Mouse (Mus musculus) heart, embryonic 15.5 days (tissue): ENCODE data around the gene Bcar1. TPM values are rescaled to one million over a fixed set of nuclear protein-coding genes. Genes with fewer than 3 reads are reported as not detected.

Experiments
- ATAC-seq: fragments of 200-750 bp; cut with Nextera tagmentation; replicated peaks from 2 replicates; pipeline ENCODE4 v1.8.0; 2017; ENCODE audit warnings: low read depth, moderate TSS enrichment; ENCODE audit not compliant: insufficient number of reproducible peaks, insufficient read depth, low FRiP score
- H3K27ac ChIP-seq: fragments of 300-500 bp; sonication (generic); 2 replicates; pipeline ENCODE4 v1.5.1; 2015; ENCODE audit warnings: mild to moderate bottlenecking, inconsistent platforms
- H3K27me3 ChIP-seq: fragments of 300-500 bp; sonication (generic); 2 replicates; pipeline ENCODE4 v1.6.1; 2015; ENCODE audit warnings: inconsistent platforms
- H3K36me3 ChIP-seq: fragments of 300-500 bp; sonication (generic); 2 replicates; pipeline ENCODE4 v1.6.1; 2015; ENCODE audit warnings: mild to moderate bottlenecking, inconsistent platforms
- H3K4me1 ChIP-seq: fragments of 300-500 bp; sonication (generic); replicated peaks from 2 replicates; pipeline ENCODE4 v1.6.1; 2015; ENCODE audit warnings: inconsistent platforms
- H3K4me2 ChIP-seq: fragments of 300-500 bp; sonication (generic); 2 replicates; pipeline ENCODE4 v1.6.1; 2015; ENCODE audit warnings: inconsistent platforms, mild to moderate bottlenecking, moderate library complexity
- H3K4me3 ChIP-seq: fragments of 300-500 bp; sonication (generic); 2 replicates; pipeline ENCODE4 v1.5.1; 2015; ENCODE audit warnings: mild to moderate bottlenecking, inconsistent platforms
- H3K9ac ChIP-seq: fragments of 300-500 bp; sonication (generic); 2 replicates; pipeline ENCODE4 v1.6.1; 2015; ENCODE audit warnings: mild to moderate bottlenecking, inconsistent platforms
- H3K9me3 ChIP-seq: fragments of 300-500 bp; sonication (generic); replicated peaks from 2 replicates; pipeline ENCODE4 v1.6.1; 2016; ENCODE audit warnings: inconsistent platforms
- WGBS: fragments of 180-500 bp; shearing (Covaris S2); methylation state at CpG from one replicate; pipeline ENCODE4 v1.1.7; 2015; ENCODE audit warnings: mixed read lengths; 5-methylcytosine and 5-hydroxymethylcytosine counted together
- polyA plus RNA-seq: library from polyadenylated mRNA; unstranded; fragments of >200 nt; fragmentation: Nextera tagmentation; extraction: Ambion mirVana; gene quantifications from 2 replicates; pipeline ENCODE4 v1.2.1, GENCODE M21; 2015

Bcar1 gene
- polyA plus RNA-seq, 1 experiment from 2014 or later = 40.1 TPM

GRCm38 (mm10) chr8:111699035-111699434 is 44.6 kb downstream of the Bcar1 start:
- 24% methylated on average over 1 of the region's 1 CpGs for WGBS
- Histone ChIP-seq H3K4me3 (no peak overlapping the region), H3K27me3 (no peaks in the 10 kb centered on the region), H3K36me3 (no peaks in the 10 kb centered on the region), H3K27ac (no peak overlapping the region), H3K4me2 (no peak overlapping the region), H3K9me3 (no peaks in the 10 kb centered on the region), H3K4me1 (peaks cover 7% of the 10 kb centered on the region), H3K9ac (no peak overlapping the region)
- ATAC-seq = no peak

- no peak overlapping the region for H3K9ac ChIP-seq
- WGBS = 78% methylated on average over 10 of the region's 10 CpGs
- no peak overlapping the region for H3K4me3 ChIP-seq
- H3K4me2 ChIP-seq = no peak overlapping the region
- H3K4me1 ChIP-seq = peaks cover 9% of the 10 kb centered on the region
- no peak overlapping the region for H3K27ac ChIP-seq
- no peaks in the 10 kb centered on the region for H3K27me3 ChIP-seq
- no peak for ATAC-seq
- no peaks in the 10 kb centered on the region for H3K36me3 ChIP-seq
- no peaks in the 10 kb centered on the region for H3K9me3 ChIP-seq
Measured at GRCm38 (mm10) chr8:111697655-111698054, 46.0 kb downstream of the Bcar1 start.

- Histone ChIP-seq H3K4me3 (no peak overlapping the region), H3K27ac (no peak overlapping the region), H3K4me1 (peaks cover 9% of the 10 kb centered on the region), H3K9me3 (no peaks in the 10 kb centered on the region), H3K27me3 (no peaks in the 10 kb centered on the region), H3K36me3 (no peaks in the 10 kb centered on the region), H3K9ac (no peak overlapping the region), H3K4me2 (no peak overlapping the region)
- ATAC-seq = no peak
- WGBS = 39% methylated on average over 7 of the region's 7 CpGs
Measured at GRCm38 (mm10) chr8:111695441-111695840, 48.2 kb downstream of the Bcar1 start.

- no peak overlapping the region for H3K9ac ChIP-seq
- H3K36me3 ChIP-seq = no peaks in the 10 kb centered on the region
- H3K9me3 ChIP-seq = no peaks in the 10 kb centered on the region
- no peaks in the 10 kb centered on the region for H3K27me3 ChIP-seq
- H3K4me1 ChIP-seq = peaks cover 9% of the 10 kb centered on the region
- 51% methylated on average over 6 of the region's 6 CpGs for WGBS
- no peak for ATAC-seq
- no peak overlapping the region for H3K27ac ChIP-seq
- H3K4me2 ChIP-seq = no peak overlapping the region
- H3K4me3 ChIP-seq = no peak overlapping the region
Measured at GRCm38 (mm10) chr8:111693261-111693741, 50.3 kb downstream of the Bcar1 start.

GRCm38 (mm10) chr8:111690960-111691445 is 52.6 kb downstream of the Bcar1 start, which contains the start of gene Ctrb1:
Gene Ctrb1 (minus strand): TSS chr8:111691010.
- H3K4me1 ChIP-seq = peaks cover 9% of the 10 kb centered on the region
- ATAC-seq = no peak
- no peaks in the 10 kb centered on the region for H3K9me3 ChIP-seq
- no peak within 1 kb of the TSS for H3K4me2 ChIP-seq
- no peaks in the 10 kb centered on the region for H3K36me3 ChIP-seq
- WGBS = 89% methylated on average over 2 of the region's 2 CpGs
- no peak within 1 kb of the TSS for H3K27ac ChIP-seq
- H3K9ac ChIP-seq = no peak within 1 kb of the TSS
- H3K27me3 ChIP-seq = no peaks in the 10 kb centered on the region
- H3K4me3 ChIP-seq = no peak within 1 kb of the TSS

- Histone ChIP-seq H3K36me3 (no peaks in the 10 kb centered on the region), H3K27ac (no peak overlapping the region), H3K9ac (no peak overlapping the region), H3K4me2 (no peak overlapping the region), H3K9me3 (no peaks in the 10 kb centered on the region), H3K27me3 (no peaks in the 10 kb centered on the region), H3K4me3 (no peak overlapping the region), H3K4me1 (no peaks in the 10 kb centered on the region)
- ATAC-seq = no peak
- WGBS = 78% methylated on average over 13 of the region's 13 CpGs
Measured at GRCm38 (mm10) chr8:111686881-111687280, 56.7 kb downstream of the Bcar1 start.

- H3K4me2 ChIP-seq = no peak overlapping the region
- WGBS = 22% methylated on average over 9 of the region's 9 CpGs
- H3K36me3 ChIP-seq = no peaks in the 10 kb centered on the region
- no peak overlapping the region for H3K4me3 ChIP-seq
- no peak overlapping the region for H3K9ac ChIP-seq
- H3K27me3 ChIP-seq = no peaks in the 10 kb centered on the region
- no peaks in the 10 kb centered on the region for H3K4me1 ChIP-seq
- H3K27ac ChIP-seq = no peak overlapping the region
- H3K9me3 ChIP-seq = no peaks in the 10 kb centered on the region
- no peak for ATAC-seq
Measured at GRCm38 (mm10) chr8:111682521-111682920, 61.1 kb downstream of the Bcar1 start.

- ATAC-seq = no peak
- 62% methylated on average over 11 of the region's 11 CpGs for WGBS
Measured at GRCm38 (mm10) chr8:111681153-111681552, 62.5 kb downstream of the Bcar1 start.

GRCm38 (mm10) chr8:111680423-111681028 is 63.1 kb downstream of the Bcar1 start:
- Histone ChIP-seq H3K9ac (no peak overlapping the region), H3K9me3 (no peaks in the 10 kb centered on the region), H3K36me3 (no peaks in the 10 kb centered on the region), H3K4me3 (no peak overlapping the region), H3K27me3 (no peaks in the 10 kb centered on the region), H3K27ac (no peak overlapping the region), H3K4me2 (0 out of 2 replicates have a peak overlapping the region, but pooled peaks have one; percentile 15), H3K4me1 (no peaks in the 10 kb centered on the region)
- 33% methylated on average over 17 of the region's 17 CpGs for WGBS
- ATAC-seq = no peak

More at GRCm38 (mm10) chr8:111681153-111681552, 62.5 kb downstream of the Bcar1 start:
- no peaks in the 10 kb centered on the region for H3K27me3 ChIP-seq
- no peaks in the 10 kb centered on the region for H3K9me3 ChIP-seq
- H3K4me2 ChIP-seq = no peak overlapping the region
- no peak overlapping the region for H3K4me3 ChIP-seq
- H3K36me3 ChIP-seq = no peaks in the 10 kb centered on the region
- no peak overlapping the region for H3K27ac ChIP-seq
- no peaks in the 10 kb centered on the region for H3K4me1 ChIP-seq
- H3K9ac ChIP-seq = no peak overlapping the region

- Histone ChIP-seq H3K27ac (no peak overlapping the region), H3K9me3 (no peaks in the 10 kb centered on the region), H3K27me3 (no peaks in the 10 kb centered on the region), H3K4me1 (no peaks in the 10 kb centered on the region), H3K4me3 (no peak overlapping the region), H3K9ac (no peak overlapping the region), H3K4me2 (no peak overlapping the region), H3K36me3 (no peaks in the 10 kb centered on the region)
- 91% methylated on average over 7 of the region's 7 CpGs for WGBS
- ATAC-seq = no peak
Measured at GRCm38 (mm10) chr8:111678848-111679247, 64.8 kb downstream of the Bcar1 start.

- no peak overlapping the region for H3K4me2 ChIP-seq
- no peak for ATAC-seq
- no peak overlapping the region for H3K9ac ChIP-seq
- WGBS = 20% methylated on average over 3 of the region's 3 CpGs
- no peaks in the 10 kb centered on the region for H3K9me3 ChIP-seq
- no peaks in the 10 kb centered on the region for H3K27me3 ChIP-seq
- H3K4me3 ChIP-seq = no peak overlapping the region
- no peak overlapping the region for H3K27ac ChIP-seq
- no peaks in the 10 kb centered on the region for H3K36me3 ChIP-seq
- no peaks in the 10 kb centered on the region for H3K4me1 ChIP-seq
Measured at GRCm38 (mm10) chr8:111678111-111678510, 65.5 kb downstream of the Bcar1 start.

GRCm38 (mm10) chr8:111676237-111676636 is 67.4 kb downstream of the Bcar1 start:
- Histone ChIP-seq H3K4me3 (no peak overlapping the region), H3K27me3 (no peaks in the 10 kb centered on the region), H3K36me3 (peaks cover 3% of the 10 kb centered on the region), H3K9ac (no peak overlapping the region), H3K27ac (no peak overlapping the region), H3K4me1 (no peaks in the 10 kb centered on the region), H3K4me2 (no peak overlapping the region), H3K9me3 (no peaks in the 10 kb centered on the region)
- no peak for ATAC-seq
- WGBS = 76% methylated on average over 8 of the region's 8 CpGs
